Mouse (Mus musculus) embryonic facial prominence, embryonic 14.5 days (tissue): ENCODE measurements at regions not wholly inside any gene's neighbourhood (a gene's known extent, or its start where the extent isn't known, plus 50 kb on each side); places are given as distances from the start of the nearest gene placed in this dataset.

Experiments
- ATAC-seq: fragments of 200-750 bp; cut with Nextera tagmentation; 2 replicates; pipeline ENCODE4 v1.8.0; 2017; ENCODE audit warnings: low read depth, moderate number of reproducible peaks, moderate TSS enrichment
- DNase-seq: peaks from one replicate; pipeline ENCODE4 v3.0.0-alpha.2; 2015; ENCODE audit warnings: low spot score
- H3K27ac ChIP-seq: fragments of 300-500 bp; sonication (generic); replicated peaks from 2 replicates; pipeline ENCODE4 v1.5.1; 2014; ENCODE audit warnings: low read depth, mild to moderate bottlenecking, low read length, moderate library complexity
- H3K27me3 ChIP-seq: fragments of 300-500 bp; sonication (generic); replicated peaks from 2 replicates; pipeline ENCODE4 v1.6.1; 2014; ENCODE audit warnings: low read length; ENCODE audit not compliant: control insufficient read depth, insufficient read depth
- H3K36me3 ChIP-seq: fragments of 300-500 bp; sonication (generic); 2 replicates; pipeline ENCODE4 v1.6.1; 2014; ENCODE audit warnings: low read length, mixed read lengths; ENCODE audit not compliant: control insufficient read depth, insufficient read depth
- H3K4me1 ChIP-seq: fragments of 300-500 bp; sonication (generic); 2 replicates; pipeline ENCODE4 v1.6.1; 2014; ENCODE audit warnings: antibody characterized with exemption, low read length; ENCODE audit not compliant: control insufficient read depth, insufficient read depth
- H3K4me2 ChIP-seq: fragments of 300-500 bp; sonication (generic); 2 replicates; pipeline ENCODE4 v1.6.1; 2014; ENCODE audit warnings: low read depth, mild to moderate bottlenecking, low read length, moderate library complexity, mixed read lengths
- H3K4me3 ChIP-seq: fragments of 300-500 bp; sonication (generic); 2 replicates; pipeline ENCODE4 v1.5.1; 2014; ENCODE audit warnings: low read depth, mild to moderate bottlenecking, low read length
- H3K9ac ChIP-seq: fragments of 300-500 bp; sonication (generic); 2 replicates; pipeline ENCODE4 v1.6.1; 2014; ENCODE audit warnings: low read depth, mild to moderate bottlenecking, low read length, moderate library complexity, mixed read lengths
- H3K9me3 ChIP-seq: fragments of 300-500 bp; sonication (generic); 2 replicates; pipeline ENCODE4 v1.6.1; 2016; ENCODE audit warnings: low read length; ENCODE audit not compliant: control insufficient read depth
- WGBS: fragments of 180-500 bp; shearing (Covaris S2); extraction: QIAGEN DNeasy Blood & Tissue Kit; methylation state at CpG from one replicate; pipeline ENCODE4 v1.1.7; 2014; 5-methylcytosine and 5-hydroxymethylcytosine counted together

DNA sequence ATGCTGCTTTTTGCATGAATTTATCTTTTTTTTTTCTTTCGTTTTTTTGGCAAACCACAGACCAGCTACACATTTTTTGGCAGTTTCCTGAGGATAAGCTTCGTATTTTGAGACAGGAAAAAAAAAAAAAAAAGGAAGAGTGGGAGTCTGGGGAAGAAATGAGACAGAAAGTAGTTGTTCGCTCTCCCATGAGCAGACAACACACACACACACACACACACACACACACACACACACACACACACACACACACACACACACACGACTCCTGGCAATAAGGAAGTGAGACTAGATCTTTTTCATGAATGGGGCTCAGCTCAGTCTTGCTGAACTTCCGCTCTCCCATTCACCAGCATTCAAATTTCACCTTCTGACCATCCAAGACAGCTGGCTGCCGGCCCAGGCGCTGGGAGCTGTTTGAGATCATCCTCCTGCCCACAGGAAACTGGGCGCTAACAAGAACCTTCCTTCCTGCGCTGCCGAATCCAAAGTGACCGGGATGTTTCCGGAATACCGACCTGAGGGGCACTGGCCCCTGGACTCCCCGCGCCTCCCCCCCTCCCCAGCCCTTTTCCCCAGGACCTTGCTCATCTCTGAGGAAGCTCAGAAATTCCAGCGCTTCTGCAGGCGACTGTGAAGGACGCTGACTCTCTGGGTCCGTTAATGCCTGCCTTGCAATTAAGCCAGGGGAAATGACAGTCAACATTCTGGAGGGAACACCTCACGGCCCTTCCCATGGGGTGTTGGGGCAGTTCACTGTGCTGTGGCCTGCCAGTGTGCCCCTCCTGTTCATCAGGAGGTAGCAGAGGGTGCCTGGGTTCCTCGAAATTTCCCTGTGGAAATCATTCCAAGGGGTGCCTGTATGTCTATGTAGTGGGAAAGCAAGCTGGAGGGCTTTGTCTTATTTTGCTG, 114.2 kb upstream of the Ccnd2 start:
- DNase-seq, result peak; percentile 92
- Histone ChIP-seq H3K4me1 (peaks cover 8% of the 10 kb centered on the region), H3K4me3 (peak overlapping the region; percentile 33), H3K36me3 (no peaks in the 10 kb centered on the region), H3K27me3 (no peaks in the 10 kb centered on the region), H3K27ac (peak overlapping the region; percentile 81), H3K9ac (peak overlapping the region; percentile 62), H3K4me2 (peak overlapping the region; percentile 69), H3K9me3 (no peaks in the 10 kb centered on the region)
- WGBS, result 6% methylated on average over 19 of the region's 21 CpGs
- ATAC-seq, result peak; percentile 70

DNA sequence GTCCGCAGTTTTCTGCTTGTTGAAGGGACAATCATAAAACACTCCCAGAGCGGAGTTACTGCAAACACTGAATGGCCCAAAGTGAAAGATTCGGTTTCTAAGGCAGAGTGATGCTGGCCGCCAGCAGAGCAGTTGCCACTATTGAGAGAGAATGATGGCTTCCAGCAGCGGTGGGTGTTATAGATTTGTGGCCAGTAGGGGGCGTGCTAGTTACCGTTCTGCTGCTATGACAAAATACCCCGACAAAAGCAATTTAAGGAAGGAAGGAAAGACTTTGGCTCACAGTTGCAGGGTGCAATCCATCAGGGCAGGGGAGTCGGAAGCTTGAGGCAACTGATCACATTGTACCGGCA, 114.8 kb upstream of the Ccnd2 start:
- no peak overlapping the region for H3K4me3 ChIP-seq
- DNase-seq (no peak), ATAC-seq (no peak)
- no peaks in the 10 kb centered on the region for H3K27me3 ChIP-seq
- no peaks in the 10 kb centered on the region for H3K36me3 ChIP-seq
- peak overlapping the region; percentile 81 for H3K27ac ChIP-seq
- H3K9ac ChIP-seq, result no peak overlapping the region
- WGBS, result 34% methylated on average over 10 of the region's 10 CpGs
- peak overlapping the region; percentile 69 for H3K4me2 ChIP-seq
- H3K9me3 ChIP-seq, result no peaks in the 10 kb centered on the region; the same call in 1 of the 2 replicates
- peaks cover 8% of the 10 kb centered on the region for H3K4me1 ChIP-seq

- Histone ChIP-seq H3K27me3 (no peaks in the 10 kb centered on the region), H3K9ac (no peak overlapping the region), H3K4me3 (no peak overlapping the region), H3K27ac (no peak overlapping the region), H3K36me3 (no peaks in the 10 kb centered on the region), H3K4me1 (peaks cover 8% of the 10 kb centered on the region), H3K4me2 (no peak overlapping the region), H3K9me3 (no peaks in the 10 kb centered on the region; the same call in 1 of the 2 replicates)
- ATAC-seq (no peak), DNase-seq (no peak)
- 62% methylated on average over 4 of the region's 4 CpGs for WGBS
Measured at GRCm38 (mm10) chr6:127269021-127269420, 117.0 kb upstream of the Ccnd2 start.

DNA sequence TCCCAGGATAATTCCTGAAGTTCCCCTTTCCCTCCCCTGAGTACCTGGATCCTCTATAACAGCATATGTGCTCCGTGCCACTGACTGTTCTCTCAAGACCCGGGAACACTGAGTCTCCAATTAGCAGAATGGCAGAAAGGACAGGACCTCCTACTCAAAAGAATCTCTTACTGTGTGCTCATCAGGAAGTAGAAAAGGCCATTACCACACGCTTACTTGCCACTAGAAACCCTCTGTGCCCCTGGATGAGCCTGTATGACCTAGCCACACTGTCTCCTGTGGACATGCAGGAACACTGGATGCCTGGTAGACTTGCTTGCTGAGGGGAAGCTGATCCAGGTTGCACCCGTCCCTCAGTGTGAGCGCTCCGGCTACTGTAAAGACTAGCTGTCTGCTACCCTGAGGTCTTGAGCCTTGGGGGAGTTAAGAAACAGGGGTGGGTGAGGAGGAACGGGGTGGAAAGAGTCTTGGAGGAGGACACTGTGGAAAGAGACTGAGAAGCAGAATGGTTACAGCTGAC, 117.6 kb upstream of the Ccnd2 start:
- no peaks in the 10 kb centered on the region for H3K27me3 ChIP-seq
- 69% methylated on average over 7 of the region's 7 CpGs for WGBS
- no peaks in the 10 kb centered on the region; the same call in 1 of the 2 replicates for H3K9me3 ChIP-seq
- DNase-seq, result no peak
- H3K9ac ChIP-seq, result no peak overlapping the region
- no peak overlapping the region for H3K4me3 ChIP-seq
- no peaks in the 10 kb centered on the region for H3K36me3 ChIP-seq
- no peak overlapping the region for H3K27ac ChIP-seq
- H3K4me2 ChIP-seq, result no peak overlapping the region
- H3K4me1 ChIP-seq, result peaks cover 8% of the 10 kb centered on the region
- ATAC-seq, result no peak

DNA sequence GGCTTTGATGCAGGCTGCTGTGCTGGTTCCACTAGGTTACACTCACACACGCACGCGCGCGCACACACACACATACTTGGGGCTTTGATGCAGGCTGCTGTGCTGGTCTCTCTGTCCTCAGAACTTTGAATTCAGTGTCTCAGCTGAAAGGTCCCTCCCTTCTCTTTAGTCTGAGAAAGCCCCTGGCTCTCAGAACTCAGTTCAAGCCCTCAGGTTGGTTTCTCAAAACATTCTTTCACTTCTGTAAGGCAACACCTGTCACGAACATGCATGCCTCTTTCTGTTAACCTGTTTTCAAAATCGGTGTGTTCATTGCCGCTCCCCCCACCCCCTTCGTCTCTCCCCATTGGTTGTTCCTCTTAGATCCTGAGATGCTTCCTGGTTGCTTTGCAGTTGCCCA, 118.8 kb upstream of the Ccnd2 start:
- Histone ChIP-seq H3K36me3 (no peaks in the 10 kb centered on the region), H3K9ac (no peak overlapping the region), H3K4me1 (peaks cover 8% of the 10 kb centered on the region), H3K9me3 (no peaks in the 10 kb centered on the region; the same call in 1 of the 2 replicates), H3K27me3 (no peaks in the 10 kb centered on the region), H3K27ac (no peak overlapping the region), H3K4me2 (no peak overlapping the region), H3K4me3 (no peak overlapping the region)
- 74% methylated on average over 9 of the region's 9 CpGs for WGBS
- no peak for DNase-seq
- ATAC-seq, result no peak

GRCm38 (mm10) chr6:127271418-127271817, 119.4 kb upstream of the Ccnd2 start:
- H3K4me3 ChIP-seq, result no peak overlapping the region
- H3K9me3 ChIP-seq, result no peaks in the 10 kb centered on the region; the same call in 1 of the 2 replicates
- H3K9ac ChIP-seq, result no peak overlapping the region
- H3K36me3 ChIP-seq, result no peaks in the 10 kb centered on the region
- peaks cover 4% of the 10 kb centered on the region for H3K4me1 ChIP-seq
- H3K27ac ChIP-seq, result no peak overlapping the region
- WGBS, result 100% methylated on average over 3 of the region's 3 CpGs
- no peak for ATAC-seq
- DNase-seq, result no peak
- no peaks in the 10 kb centered on the region for H3K27me3 ChIP-seq
- H3K4me2 ChIP-seq, result no peak overlapping the region

DNA sequence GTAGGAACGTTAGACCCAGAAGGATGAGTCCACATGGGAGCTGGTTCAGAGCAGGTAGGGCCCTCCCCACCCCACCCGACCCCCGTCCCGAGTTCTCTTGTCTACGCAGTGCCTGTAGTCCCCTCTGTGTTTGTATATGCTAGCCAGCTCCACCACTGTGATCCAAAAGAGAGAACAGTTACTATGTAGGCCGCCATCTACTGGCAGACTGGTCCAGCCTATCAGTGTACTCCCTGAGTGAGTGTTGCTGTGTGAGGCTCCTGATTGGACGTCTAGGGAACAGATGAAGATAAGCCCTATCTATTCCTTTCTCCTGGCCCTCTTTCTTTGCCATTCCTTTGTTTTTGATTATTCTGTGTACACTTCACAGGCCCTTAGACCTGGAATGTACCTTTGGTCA, 120.6 kb upstream of the Ccnd2 start:
- ATAC-seq (no peak), DNase-seq (no peak)
- no peak overlapping the region for H3K9ac ChIP-seq
- H3K4me3 ChIP-seq, result no peak overlapping the region
- no peaks in the 10 kb centered on the region for H3K36me3 ChIP-seq
- no peak overlapping the region for H3K27ac ChIP-seq
- H3K4me1 ChIP-seq, result no peaks in the 10 kb centered on the region
- H3K9me3 ChIP-seq, result no peaks in the 10 kb centered on the region; the same call in 1 of the 2 replicates
- WGBS, result 62% methylated on average over 7 of the region's 7 CpGs
- no peaks in the 10 kb centered on the region for H3K27me3 ChIP-seq
- no peak overlapping the region for H3K4me2 ChIP-seq

- H3K4me2 ChIP-seq, result no peak overlapping the region
- no peaks in the 10 kb centered on the region for H3K27me3 ChIP-seq
- no peak overlapping the region for H3K4me3 ChIP-seq
- peaks cover 4% of the 10 kb centered on the region; the same call in 1 of the 2 replicates for H3K9me3 ChIP-seq
- H3K27ac ChIP-seq, result no peak overlapping the region
- no peaks in the 10 kb centered on the region for H3K36me3 ChIP-seq
- H3K4me1 ChIP-seq, result no peaks in the 10 kb centered on the region
- DNase-seq (no peak), ATAC-seq (no peak)
- no peak overlapping the region for H3K9ac ChIP-seq
- 81% methylated on average over 9 of the region's 9 CpGs for WGBS
Measured at GRCm38 (mm10) chr6:127274732-127275429, 122.9 kb upstream of the Ccnd2 start.
